Mouse (Mus musculus): ENCODE results near the gene Gm5447. TPM values are rescaled to one million over a fixed set of nuclear protein-coding genes. Genes with fewer than 3 reads are reported as not detected.

Gene Gm5447
- polyA plus RNA-seq, 1 experiment from 2014 or later: 0.15 TPM

- no peaks in the 10 kb centered on the region for H3K9me3 ChIP-seq (ENCODE audit: control insufficient read depth, low read length)
- H3K36me3 ChIP-seq (ENCODE audit: control insufficient read depth, insufficient read depth): no peaks in the 10 kb centered on the region
- no peak overlapping the region for H3K9ac ChIP-seq (replicated peaks; ENCODE audit: low read depth, low read length)
- no peak overlapping the region for H3K4me3 ChIP-seq (replicated peaks; ENCODE audit: low read length)
- no peak for ATAC-seq
- WGBS: 90% methylated on average over 2 of the region's 2 CpGs
- H3K27ac ChIP-seq (ENCODE audit: low read length): no peak overlapping the region
- no peaks in the 10 kb centered on the region for H3K4me1 ChIP-seq (replicated peaks; ENCODE audit: control insufficient read depth, insufficient read depth, low read length)
- no peaks in the 10 kb centered on the region for H3K27me3 ChIP-seq (replicated peaks; ENCODE audit: control insufficient read depth, insufficient read depth, low read length)
- H3K4me2 ChIP-seq (ENCODE audit: low read length): no peak overlapping the region
These were observed 22.0 kb upstream of the Gm5447 start for GRCm38 (mm10) chr13:30952044-30952443.

DNA sequence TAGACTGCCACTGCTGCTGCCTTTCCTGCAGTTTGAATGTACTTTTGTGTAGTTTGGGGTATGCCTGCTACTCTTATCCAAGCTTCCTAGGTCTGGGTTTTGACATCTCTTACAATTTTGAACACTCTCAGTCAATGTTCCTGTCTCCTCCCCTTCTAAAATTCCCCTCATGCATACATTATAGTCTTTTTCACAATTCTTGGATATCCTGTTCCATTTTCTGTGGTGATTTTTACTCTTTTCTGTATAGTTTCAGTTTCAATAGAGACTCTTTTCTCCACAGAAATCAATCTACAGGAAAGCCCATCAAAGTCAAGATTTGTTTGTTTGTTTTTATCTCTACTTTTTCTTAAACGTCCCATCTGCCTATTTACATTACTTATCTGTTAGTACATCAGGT lies 20.4 kb upstream of the Gm5447 start:
- Histone ChIP-seq H3K4me1 (replicated peaks; ENCODE audit: control insufficient read depth, insufficient read depth, low read length) (no peaks in the 10 kb centered on the region), H3K4me2 (ENCODE audit: low read length) (no peak overlapping the region), H3K27ac (ENCODE audit: low read length) (no peak overlapping the region), H3K36me3 (ENCODE audit: control insufficient read depth, insufficient read depth) (no peaks in the 10 kb centered on the region), H3K27me3 (replicated peaks; ENCODE audit: control insufficient read depth, insufficient read depth, low read length) (no peaks in the 10 kb centered on the region), H3K4me3 (replicated peaks; ENCODE audit: low read length) (no peak overlapping the region), H3K9ac (replicated peaks; ENCODE audit: low read depth, low read length) (no peak overlapping the region), H3K9me3 (ENCODE audit: control insufficient read depth, low read length) (no peaks in the 10 kb centered on the region)
- 92% methylated on average over 1 of the region's 1 CpGs for WGBS
- no peak for ATAC-seq

GRCm38 (mm10) chr13:30960714-30961113 lies 13.3 kb upstream of the Gm5447 start:
- Histone ChIP-seq H3K27me3 (replicated peaks; ENCODE audit: control insufficient read depth, insufficient read depth, low read length) (no peaks in the 10 kb centered on the region), H3K4me1 (replicated peaks; ENCODE audit: control insufficient read depth, insufficient read depth, low read length) (no peaks in the 10 kb centered on the region), H3K36me3 (ENCODE audit: control insufficient read depth, insufficient read depth) (no peaks in the 10 kb centered on the region), H3K4me3 (replicated peaks; ENCODE audit: low read length) (no peak overlapping the region), H3K27ac (ENCODE audit: low read length) (no peak overlapping the region), H3K9ac (replicated peaks; ENCODE audit: low read depth, low read length) (no peak overlapping the region), H3K4me2 (ENCODE audit: low read length) (no peak overlapping the region), H3K9me3 (ENCODE audit: control insufficient read depth, low read length) (no peaks in the 10 kb centered on the region)
- ATAC-seq: no peak
- 89% methylated on average over 2 of the region's 2 CpGs for WGBS

DNA sequence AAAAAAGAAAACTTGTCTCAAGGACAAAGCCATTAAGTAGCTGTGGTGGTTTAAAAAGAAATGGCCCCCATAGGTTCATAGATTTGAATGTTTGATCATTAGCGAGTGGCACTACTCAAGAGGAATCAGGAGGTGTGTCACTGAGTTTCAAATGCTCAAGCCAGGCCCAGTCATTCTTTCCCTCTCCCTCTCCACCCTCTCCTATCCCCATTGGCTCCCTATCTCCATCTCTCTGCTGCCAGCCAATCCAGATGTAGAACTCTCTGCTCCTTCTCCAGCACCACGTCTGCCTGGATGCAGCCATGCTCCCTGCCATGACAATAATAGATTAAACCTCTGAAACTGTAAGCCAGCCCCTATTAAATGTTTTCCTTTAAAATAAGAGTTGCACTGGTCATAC lies 12.1 kb upstream of the Gm5447 start:
- 49% methylated on average over 2 of the region's 2 CpGs for WGBS
- Histone ChIP-seq H3K36me3 (ENCODE audit: control insufficient read depth, insufficient read depth) (no peaks in the 10 kb centered on the region), H3K9me3 (ENCODE audit: control insufficient read depth, low read length) (no peaks in the 10 kb centered on the region), H3K9ac (replicated peaks; ENCODE audit: low read depth, low read length) (no peak overlapping the region), H3K27ac (ENCODE audit: low read length) (no peak overlapping the region), H3K4me3 (replicated peaks; ENCODE audit: low read length) (no peak overlapping the region), H3K4me1 (replicated peaks; ENCODE audit: control insufficient read depth, insufficient read depth, low read length) (peaks cover 9% of the 10 kb centered on the region), H3K4me2 (ENCODE audit: low read length) (no peak overlapping the region), H3K27me3 (replicated peaks; ENCODE audit: control insufficient read depth, insufficient read depth, low read length) (no peaks in the 10 kb centered on the region)
- ATAC-seq: no peak

DNA sequence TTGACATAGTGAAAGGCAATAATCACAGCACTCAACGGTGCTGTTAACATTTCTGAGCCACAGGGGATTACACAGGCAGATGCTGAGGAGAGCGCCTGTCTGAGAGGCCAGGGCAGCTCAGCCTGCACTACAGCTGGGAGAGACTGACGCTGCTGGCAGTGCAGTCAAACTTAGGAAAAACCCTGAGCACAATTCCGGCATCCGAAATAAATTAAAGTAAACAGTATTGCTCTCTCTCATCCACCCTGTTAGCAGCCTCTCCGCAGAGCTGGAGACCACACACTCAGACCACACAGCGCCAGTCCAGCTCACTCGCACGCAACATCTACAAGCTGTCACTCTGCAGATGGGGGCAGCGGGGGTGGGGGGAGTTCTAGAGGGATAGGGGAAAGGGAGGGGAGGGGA lies 7.5 kb upstream of the Gm5447 start:
- peak; percentile 73 for ATAC-seq
- H3K4me1 ChIP-seq (replicated peaks; ENCODE audit: control insufficient read depth, insufficient read depth, low read length): peaks cover 9% of the 10 kb centered on the region
- H3K27me3 ChIP-seq (replicated peaks; ENCODE audit: control insufficient read depth, insufficient read depth, low read length): no peaks in the 10 kb centered on the region
- H3K9ac ChIP-seq (replicated peaks; ENCODE audit: low read depth, low read length): no peak overlapping the region
- peak overlapping the region; percentile 27; the same call in 1 of the 2 replicates for H3K4me2 ChIP-seq (ENCODE audit: low read length)
- no peak overlapping the region for H3K4me3 ChIP-seq (replicated peaks; ENCODE audit: low read length)
- H3K9me3 ChIP-seq (ENCODE audit: control insufficient read depth, low read length): no peaks in the 10 kb centered on the region
- H3K27ac ChIP-seq (ENCODE audit: low read length): no peak overlapping the region
- no peaks in the 10 kb centered on the region for H3K36me3 ChIP-seq (ENCODE audit: control insufficient read depth, insufficient read depth)
- WGBS: 15% methylated on average over 10 of the region's 10 CpGs

GRCm38 (mm10) chr13:30968311-30968710 lies 5.7 kb upstream of the Gm5447 start:
- Histone ChIP-seq H3K36me3 (ENCODE audit: control insufficient read depth, insufficient read depth) (no peaks in the 10 kb centered on the region), H3K4me3 (replicated peaks; ENCODE audit: low read length) (no peak overlapping the region), H3K27ac (ENCODE audit: low read length) (no peak overlapping the region), H3K4me2 (ENCODE audit: low read length) (no peak overlapping the region), H3K9ac (replicated peaks; ENCODE audit: low read depth, low read length) (no peak overlapping the region), H3K4me1 (replicated peaks; ENCODE audit: control insufficient read depth, insufficient read depth, low read length) (peaks cover 15% of the 10 kb centered on the region), H3K27me3 (replicated peaks; ENCODE audit: control insufficient read depth, insufficient read depth, low read length) (no peaks in the 10 kb centered on the region), H3K9me3 (ENCODE audit: control insufficient read depth, low read length) (no peaks in the 10 kb centered on the region)
- WGBS: 63% methylated on average over 4 of the region's 4 CpGs
- no peak for ATAC-seq

DNA sequence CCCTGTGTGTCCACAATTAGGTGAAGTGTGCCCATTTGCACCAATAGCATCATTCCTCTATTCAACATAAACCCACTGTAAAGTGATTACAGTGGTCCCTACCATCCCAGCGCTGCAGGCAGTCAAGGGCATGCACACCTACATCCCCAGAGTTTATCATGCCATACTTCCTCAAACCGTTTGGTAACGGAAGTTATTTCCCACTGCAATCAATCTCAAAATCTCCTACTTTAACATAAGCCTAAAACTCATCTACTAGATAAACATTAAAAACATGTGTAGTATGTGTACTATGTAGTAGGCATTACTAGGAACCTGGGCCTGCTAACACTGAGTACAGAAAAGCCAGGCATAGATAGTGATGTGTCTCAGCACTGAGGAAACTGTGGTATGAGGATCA lies 3.0 kb upstream of the Gm5447 start:
- no peaks in the 10 kb centered on the region for H3K36me3 ChIP-seq (ENCODE audit: control insufficient read depth, insufficient read depth)
- ATAC-seq: no peak
- 94% methylated on average over 3 of the region's 3 CpGs for WGBS
- H3K27me3 ChIP-seq (replicated peaks; ENCODE audit: control insufficient read depth, insufficient read depth, low read length): no peaks in the 10 kb centered on the region
- no peak overlapping the region for H3K9ac ChIP-seq (replicated peaks; ENCODE audit: low read depth, low read length)
- H3K9me3 ChIP-seq (ENCODE audit: control insufficient read depth, low read length): no peaks in the 10 kb centered on the region
- no peak overlapping the region for H3K4me2 ChIP-seq (ENCODE audit: low read length)
- H3K27ac ChIP-seq (ENCODE audit: low read length): no peak overlapping the region
- H3K4me1 ChIP-seq (replicated peaks; ENCODE audit: control insufficient read depth, insufficient read depth, low read length): peaks cover 19% of the 10 kb centered on the region
- H3K4me3 ChIP-seq (replicated peaks; ENCODE audit: low read length): no peak overlapping the region

- no peaks in the 10 kb centered on the region for H3K9me3 ChIP-seq (ENCODE audit: control insufficient read depth, low read length)
- WGBS: 97% methylated on average over 2 of the region's 2 CpGs
- H3K4me1 ChIP-seq (replicated peaks; ENCODE audit: control insufficient read depth, insufficient read depth, low read length): peaks cover 10% of the 10 kb centered on the region
- H3K27ac ChIP-seq (ENCODE audit: low read length): no peak overlapping the region
- no peaks in the 10 kb centered on the region for H3K36me3 ChIP-seq (ENCODE audit: control insufficient read depth, insufficient read depth)
- ATAC-seq: no peak
- H3K4me3 ChIP-seq (replicated peaks; ENCODE audit: low read length): no peak overlapping the region
- H3K4me2 ChIP-seq (ENCODE audit: low read length): no peak overlapping the region
- no peaks in the 10 kb centered on the region for H3K27me3 ChIP-seq (replicated peaks; ENCODE audit: control insufficient read depth, insufficient read depth, low read length)
- H3K9ac ChIP-seq (replicated peaks; ENCODE audit: low read depth, low read length): no peak overlapping the region
These were observed 1.9 kb upstream of the Gm5447 start for GRCm38 (mm10) chr13:30972102-30972501.

DNA sequence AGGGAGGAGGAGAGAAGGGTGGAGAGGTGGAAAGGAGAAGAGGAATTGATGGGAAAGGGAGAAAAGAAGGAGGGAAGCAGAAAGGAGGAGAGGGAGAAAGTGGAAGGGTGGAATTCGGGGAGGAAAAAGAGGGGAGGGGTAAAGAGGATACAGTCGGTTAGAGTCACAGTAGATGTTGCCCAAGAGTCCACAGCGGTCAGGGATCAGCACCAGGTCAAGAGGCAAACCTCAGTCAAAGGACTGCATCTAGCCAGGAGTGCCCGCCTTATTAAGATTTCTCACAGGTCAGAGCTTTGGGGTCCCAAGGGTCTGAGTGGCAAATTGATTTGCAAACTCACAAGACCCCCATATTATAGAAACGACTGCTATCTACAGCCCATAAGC lies 235 bp downstream of the Gm5447 start:
- H3K27ac ChIP-seq (ENCODE audit: low read length): no peak overlapping the region
- WGBS: 23% methylated on average over 5 of the region's 5 CpGs

GRCm38 (mm10) chr13:30976536-30977084 lies 2.6 kb downstream of the Gm5447 start:
- Histone ChIP-seq H3K4me2 (ENCODE audit: low read length) (no peak overlapping the region), H3K27me3 (replicated peaks; ENCODE audit: control insufficient read depth, insufficient read depth, low read length) (no peaks in the 10 kb centered on the region)
- 49% methylated on average over 8 of the region's 8 CpGs for WGBS

More for the DNA sequence above, 235 bp downstream of the Gm5447 start:
- Histone ChIP-seq H3K4me3 (replicated peaks; ENCODE audit: low read length) (peak overlapping the region; percentile 94), H3K4me2 (ENCODE audit: low read length) (peak overlapping the region; percentile 58), H3K36me3 (ENCODE audit: control insufficient read depth, insufficient read depth) (no peaks in the 10 kb centered on the region), H3K9me3 (ENCODE audit: control insufficient read depth, low read length) (no peaks in the 10 kb centered on the region), H3K4me1 (replicated peaks; ENCODE audit: control insufficient read depth, insufficient read depth, low read length) (peaks cover 17% of the 10 kb centered on the region), H3K9ac (replicated peaks; ENCODE audit: low read depth, low read length) (peak overlapping the region; percentile 94), H3K27me3 (replicated peaks; ENCODE audit: control insufficient read depth, insufficient read depth, low read length) (no peaks in the 10 kb centered on the region)
- ATAC-seq: peak; percentile 48

More at GRCm38 (mm10) chr13:30976536-30977084, 2.6 kb downstream of the Gm5447 start:
- Histone ChIP-seq H3K9ac (replicated peaks; ENCODE audit: low read depth, low read length) (no peak overlapping the region), H3K9me3 (ENCODE audit: control insufficient read depth, low read length) (no peaks in the 10 kb centered on the region), H3K4me1 (replicated peaks; ENCODE audit: control insufficient read depth, insufficient read depth, low read length) (peaks cover 17% of the 10 kb centered on the region), H3K36me3 (ENCODE audit: control insufficient read depth, insufficient read depth) (no peaks in the 10 kb centered on the region), H3K27ac (ENCODE audit: low read length) (no peak overlapping the region), H3K4me3 (replicated peaks; ENCODE audit: low read length) (no peak overlapping the region)
- ATAC-seq: no peak

Data from forebrain, embryonic 16.5 days (tissue).